Mouse (Mus musculus) myocyte (in vitro differentiated cells): Measurements from ENCODE around the gene Nfkbil1.

Experiments
- MYOD1 ChIP-seq, 3 experiments: IDR thresholded peaks; one replicate each; pipeline ENCODE4 v1.6.1; 2011; ENCODE audit warnings: control low read depth in 2 of 3, low read depth in 2 of 3, mild to moderate bottlenecking in 2 of 3, moderate library complexity in 1 of 3; ENCODE audit not compliant: insufficient read length in 2 of 3, control insufficient read depth in 1 of 3
- MYOG ChIP-seq, 3 experiments: IDR thresholded peaks; one replicate each; pipeline ENCODE4 v1.6.1; 2011; ENCODE audit warnings: control low read depth in 2 of 3, low read depth in 2 of 3, mild to moderate bottlenecking in 2 of 3; ENCODE audit not compliant: insufficient read length in 2 of 3, control insufficient read depth in 1 of 3, insufficient read depth in 1 of 3
- POLR2A ChIP-seq: IDR thresholded peaks from one replicate; pipeline ENCODE4 v1.6.1; 2011; ENCODE audit warnings: low read depth, mild to moderate bottlenecking, control low read depth, moderate library complexity; ENCODE audit not compliant: insufficient read length
- POLR2AphosphoS2 ChIP-seq: IDR thresholded peaks from one replicate; pipeline ENCODE4 v1.6.1; 2011; ENCODE audit warnings: low read depth, control low read depth; ENCODE audit not compliant: insufficient read length
- SRF ChIP-seq: IDR thresholded peaks from one replicate; pipeline ENCODE4 v1.6.1; 2011; ENCODE audit warnings: low read depth; ENCODE audit not compliant: control insufficient read depth, insufficient read length
- TCF12 ChIP-seq: IDR thresholded peaks from one replicate; pipeline ENCODE4 v1.6.1; 2011; ENCODE audit warnings: mild to moderate bottlenecking, control low read depth; ENCODE audit not compliant: poor library complexity, insufficient read depth, severe bottlenecking
- TCF3 ChIP-seq: IDR thresholded peaks from one replicate; pipeline ENCODE4 v1.6.1; 2011; ENCODE audit warnings: low read depth, control low read depth; ENCODE audit not compliant: insufficient read length
- USF1 ChIP-seq: IDR thresholded peaks from one replicate; pipeline ENCODE4 v1.6.1; 2011; ENCODE audit warnings: low read depth, mild to moderate bottlenecking, control low read depth, moderate library complexity

DNA sequence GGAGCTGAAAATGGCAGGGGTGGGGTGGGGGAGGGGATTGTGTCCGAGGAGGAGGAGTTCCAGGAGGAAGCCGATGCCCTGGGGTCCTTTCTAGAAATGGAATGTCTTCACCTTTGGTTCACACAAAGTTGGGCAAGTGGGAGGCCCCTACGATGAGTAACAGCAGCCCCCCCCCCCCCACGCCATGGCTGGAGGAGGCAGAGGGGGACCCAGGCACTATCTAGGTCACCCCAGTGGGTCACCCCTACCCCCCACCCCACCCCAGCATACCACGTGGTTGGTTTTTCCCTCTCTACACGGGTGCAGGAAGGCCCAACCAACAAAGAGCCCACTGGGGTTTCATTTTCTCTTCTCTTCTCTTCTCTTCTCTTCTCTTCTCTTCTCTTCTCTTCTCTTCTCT, 38.5 kb downstream of the Nfkbil1 start:
- no peak for TF ChIP-seq USF1
- TF ChIP-seq MYOD1 (IDR thresholded peaks at IDR 0.05; ENCODE audit: control insufficient read depth in 1 of 3, insufficient read length in 2 of 3, low read depth in 2 of 3), result no peak
- no peak for TF ChIP-seq SRF
- TF ChIP-seq POLR2A, result no peak
- TF ChIP-seq MYOG (IDR thresholded peaks at IDR 0.05; ENCODE audit: control insufficient read depth in 1 of 3, insufficient read depth in 1 of 3, insufficient read length in 2 of 3, low read depth in 2 of 3), result no peak
- no peak for TF ChIP-seq POLR2AphosphoS2
- TF ChIP-seq TCF12, result no peak
- no peak for TF ChIP-seq TCF3
